Mouse (Mus musculus): ENCODE data around the gene Gucd1. TPM values are rescaled to one million over a fixed set of nuclear protein-coding genes. Genes with fewer than 3 reads are reported as not detected.

The Gucd1 gene
- polyA plus RNA-seq, 1 experiment from 2014 or later = 32.8 TPM

DNA sequence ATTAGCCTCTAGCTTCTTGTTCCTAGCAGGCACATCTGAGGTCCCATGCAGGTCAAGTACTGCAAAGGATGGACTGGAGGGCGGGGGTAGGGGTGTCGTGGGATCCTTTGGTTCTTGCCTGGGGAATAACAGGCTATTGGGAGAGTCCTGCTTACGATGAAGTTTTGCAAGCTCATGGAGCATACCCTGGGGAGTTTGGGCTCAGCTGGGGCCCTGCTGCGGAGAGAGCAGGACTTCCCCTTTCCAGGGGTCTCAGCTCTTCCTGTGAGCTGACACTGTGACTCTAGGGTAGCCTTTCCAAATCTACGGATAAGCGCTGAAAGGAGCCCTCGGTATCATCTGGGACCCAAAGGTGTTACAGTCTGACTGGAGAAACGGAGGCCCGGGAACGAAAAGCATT lies 193.4 kb downstream of the Gucd1 start:
- Histone ChIP-seq H3K4me2 (ENCODE audit: low read length) (no peak overlapping the region), H3K4me1 (ENCODE audit: control insufficient read depth in 2 of 2, insufficient read depth in 2 of 2, low read length in 2 of 2) (peaks cover 14 to 22% of the 10 kb centered on the region in 2 experiments), H3K4me3 (ENCODE audit: control insufficient read depth in 1 of 2, insufficient read depth in 1 of 2, low read depth in 1 of 2, low read length in 2 of 2) (no peak overlapping the region), H3K9ac (ENCODE audit: low read length) (no peak overlapping the region), H3K27ac (replicated peaks in 1 of 2; ENCODE audit: control insufficient read depth in 1 of 2, insufficient read depth in 1 of 2, low read depth in 2 of 2, low read length in 2 of 2) (no peak overlapping the region), H3K36me3 (ENCODE audit: control insufficient read depth, insufficient read depth, low read length) (no peaks in the 10 kb centered on the region), H3K27me3 (ENCODE audit: control insufficient read depth, insufficient read depth, low read length) (peaks cover under 1% of the 10 kb centered on the region; the same call in 1 of the 2 replicates), H3K9me3 (ENCODE audit: control insufficient read depth, low read length) (no peaks in the 10 kb centered on the region)
- no peak for ATAC-seq (ENCODE audit: insufficient number of reproducible peaks, insufficient read depth, low FRiP score, low read depth)
- 80% methylated on average over 10 of the region's 10 CpGs for WGBS

GRCm38 (mm10) chr10:75323986-75324385 lies 193.8 kb downstream of the Gucd1 start:
- 76% methylated on average over 8 of the region's 8 CpGs for WGBS
- Histone ChIP-seq H3K9me3 (ENCODE audit: control insufficient read depth, low read length) (no peaks in the 10 kb centered on the region), H3K36me3 (ENCODE audit: control insufficient read depth, insufficient read depth, low read length) (no peaks in the 10 kb centered on the region), H3K27me3 (ENCODE audit: control insufficient read depth, insufficient read depth, low read length) (peaks cover 4% of the 10 kb centered on the region; the same call in 1 of the 2 replicates), H3K27ac (replicated peaks in 1 of 2; ENCODE audit: control insufficient read depth in 1 of 2, insufficient read depth in 1 of 2, low read depth in 2 of 2, low read length in 2 of 2) (no peak overlapping the region), H3K4me1 (ENCODE audit: control insufficient read depth in 2 of 2, insufficient read depth in 2 of 2, low read length in 2 of 2) (peaks cover 14 to 22% of the 10 kb centered on the region in 2 experiments), H3K4me3 (ENCODE audit: control insufficient read depth in 1 of 2, insufficient read depth in 1 of 2, low read depth in 1 of 2, low read length in 2 of 2) (no peak overlapping the region), H3K9ac (ENCODE audit: low read length) (no peak overlapping the region), H3K4me2 (ENCODE audit: low read length) (no peak overlapping the region)
- no peak for ATAC-seq (ENCODE audit: insufficient number of reproducible peaks, insufficient read depth, low FRiP score, low read depth)

DNA sequence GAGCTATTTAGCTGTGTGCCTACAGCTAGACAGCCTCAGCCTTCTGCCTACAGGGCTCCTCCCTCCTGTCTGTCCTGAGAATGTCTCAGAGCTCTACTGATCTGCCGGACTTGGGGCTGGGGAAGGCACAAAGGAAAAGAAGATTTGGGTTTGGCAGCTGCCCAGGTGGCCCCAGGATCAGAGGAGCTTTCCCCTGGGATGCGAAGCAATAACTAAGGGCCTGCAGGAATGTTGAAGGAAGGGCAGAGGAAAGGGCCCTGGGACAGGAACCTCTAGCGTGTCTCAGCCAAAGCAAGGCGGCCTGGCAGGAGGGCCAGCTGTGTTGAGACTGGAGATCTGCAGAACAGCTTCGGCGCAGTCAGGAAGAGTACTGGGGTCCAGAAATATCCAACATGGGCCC lies 194.8 kb downstream of the Gucd1 start:
- no peak for ATAC-seq (ENCODE audit: insufficient number of reproducible peaks, insufficient read depth, low FRiP score, low read depth)
- Histone ChIP-seq H3K36me3 (ENCODE audit: control insufficient read depth, insufficient read depth, low read length) (no peaks in the 10 kb centered on the region), H3K9ac (ENCODE audit: low read length) (no peak overlapping the region), H3K9me3 (ENCODE audit: control insufficient read depth, low read length) (no peaks in the 10 kb centered on the region), H3K4me1 (ENCODE audit: control insufficient read depth in 2 of 2, insufficient read depth in 2 of 2, low read length in 2 of 2) (peaks cover 14 to 22% of the 10 kb centered on the region in 2 experiments), H3K4me2 (ENCODE audit: low read length) (no peak overlapping the region), H3K27ac (replicated peaks in 1 of 2; ENCODE audit: control insufficient read depth in 1 of 2, insufficient read depth in 1 of 2, low read depth in 2 of 2, low read length in 2 of 2) (no peak overlapping the region), H3K4me3 (ENCODE audit: control insufficient read depth in 1 of 2, insufficient read depth in 1 of 2, low read depth in 1 of 2, low read length in 2 of 2) (no peak overlapping the region), H3K27me3 (ENCODE audit: control insufficient read depth, insufficient read depth, low read length) (peaks cover 11% of the 10 kb centered on the region; the same call in 1 of the 2 replicates)
- 68% methylated on average over 6 of the region's 6 CpGs for WGBS

- Histone ChIP-seq H3K27me3 (ENCODE audit: control insufficient read depth, insufficient read depth, low read length) (peaks cover 11% of the 10 kb centered on the region; the same call in 1 of the 2 replicates), H3K27ac (replicated peaks in 1 of 2; ENCODE audit: control insufficient read depth in 1 of 2, insufficient read depth in 1 of 2, low read depth in 2 of 2, low read length in 2 of 2) (no peak overlapping the region), H3K4me2 (ENCODE audit: low read length) (peak overlapping the region; percentile 90; the same call in 1 of the 2 replicates), H3K9me3 (ENCODE audit: control insufficient read depth, low read length) (no peaks in the 10 kb centered on the region), H3K4me1 (ENCODE audit: control insufficient read depth in 2 of 2, insufficient read depth in 2 of 2, low read length in 2 of 2) (peaks cover 2 to 17% of the 10 kb centered on the region in 2 experiments; a peak in 3 of 4 replicates), H3K4me3 (ENCODE audit: control insufficient read depth in 1 of 2, insufficient read depth in 1 of 2, low read depth in 1 of 2, low read length in 2 of 2) (no peak overlapping the region), H3K9ac (ENCODE audit: low read length) (no peak overlapping the region), H3K36me3 (ENCODE audit: control insufficient read depth, insufficient read depth, low read length) (no peaks in the 10 kb centered on the region)
- ATAC-seq (ENCODE audit: insufficient number of reproducible peaks, insufficient read depth, low FRiP score, low read depth) = no peak
- 62% methylated on average over 4 of the region's 4 CpGs for WGBS
Observed at GRCm38 (mm10) chr10:75320321-75320720, 197.5 kb downstream of the Gucd1 start.

DNA sequence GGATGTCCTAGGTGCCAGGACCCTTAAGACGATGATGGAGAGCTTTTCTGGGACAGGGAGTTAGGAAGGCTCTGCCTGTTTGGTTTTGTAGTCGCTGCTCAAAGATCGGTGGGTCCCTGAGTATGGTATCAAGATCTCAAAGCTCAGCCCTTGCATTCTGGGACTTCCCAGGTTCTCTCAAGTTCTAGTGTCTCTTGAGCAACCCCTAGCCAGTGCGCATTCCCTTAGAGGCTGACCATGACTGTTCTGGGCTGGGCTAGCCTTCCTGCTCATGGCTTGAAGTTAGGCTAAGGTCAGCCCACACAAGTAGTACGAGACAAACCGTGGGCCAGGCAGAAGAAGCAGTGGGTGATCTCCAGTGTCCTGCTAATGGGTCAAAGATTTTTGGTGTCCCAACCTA lies 199.6 kb downstream of the Gucd1 start:
- Histone ChIP-seq H3K4me3 (ENCODE audit: control insufficient read depth in 1 of 2, insufficient read depth in 1 of 2, low read depth in 1 of 2, low read length in 2 of 2) (peak overlapping the region; percentile 60 to 66), H3K27me3 (ENCODE audit: control insufficient read depth, insufficient read depth, low read length) (peaks cover 11% of the 10 kb centered on the region; the same call in 1 of the 2 replicates), H3K4me1 (ENCODE audit: control insufficient read depth in 2 of 2, insufficient read depth in 2 of 2, low read length in 2 of 2) (peaks cover 16 to 28% of the 10 kb centered on the region in 2 experiments), H3K36me3 (ENCODE audit: control insufficient read depth, insufficient read depth, low read length) (no peaks in the 10 kb centered on the region), H3K9ac (ENCODE audit: low read length) (no peak overlapping the region; the same call in 1 of the 2 replicates), H3K9me3 (ENCODE audit: control insufficient read depth, low read length) (no peaks in the 10 kb centered on the region), H3K4me2 (ENCODE audit: low read length) (peak overlapping the region; percentile 90), H3K27ac (replicated peaks in 1 of 2; ENCODE audit: control insufficient read depth in 1 of 2, insufficient read depth in 1 of 2, low read depth in 2 of 2, low read length in 2 of 2) (no peak overlapping the region)
- WGBS = 69% methylated on average over 6 of the region's 6 CpGs
- no peak for ATAC-seq (ENCODE audit: insufficient number of reproducible peaks, insufficient read depth, low FRiP score, low read depth)

- Histone ChIP-seq H3K36me3 (ENCODE audit: control insufficient read depth, insufficient read depth, low read length) (peaks cover 5% of the 10 kb centered on the region), H3K9me3 (ENCODE audit: control insufficient read depth, low read length) (no peaks in the 10 kb centered on the region), H3K27me3 (ENCODE audit: control insufficient read depth, insufficient read depth, low read length) (peaks cover 11% of the 10 kb centered on the region; the same call in 1 of the 2 replicates), H3K4me1 (ENCODE audit: control insufficient read depth in 2 of 2, insufficient read depth in 2 of 2, low read length in 2 of 2) (peaks cover 15 to 29% of the 10 kb centered on the region in 2 experiments), H3K4me3 (ENCODE audit: control insufficient read depth in 1 of 2, insufficient read depth in 1 of 2, low read depth in 1 of 2, low read length in 2 of 2) (peak overlapping the region; percentile 60 to 66), H3K27ac (replicated peaks in 1 of 2; ENCODE audit: control insufficient read depth in 1 of 2, insufficient read depth in 1 of 2, low read depth in 2 of 2, low read length in 2 of 2) (peak overlapping the region; percentile 18 to 39; a peak in 2 of 4 replicates), H3K9ac (ENCODE audit: low read length) (peak overlapping the region; percentile 79), H3K4me2 (ENCODE audit: low read length) (peak overlapping the region; percentile 90)
- 1% methylated on average over 76 of the region's 81 CpGs for WGBS
- peak; percentile 52; the same call in 1 of the 2 replicates for ATAC-seq (ENCODE audit: insufficient number of reproducible peaks, insufficient read depth, low FRiP score, low read depth)
Observed at GRCm38 (mm10) chr10:75316908-75317761, 200.6 kb downstream of the Gucd1 start.

GRCm38 (mm10) chr10:75316872-75316907 lies 201.1 kb downstream of the Gucd1 start, which contains the start of gene Adora2a:
Gene Adora2a, plus strand, starts transcription at chr10:75316877.
- Histone ChIP-seq H3K4me2 (ENCODE audit: low read length) (peak within 1 kb of the TSS; percentile 90), H3K9me3 (ENCODE audit: control insufficient read depth, low read length) (no peaks in the 10 kb centered on the region), H3K9ac (ENCODE audit: low read length) (peak within 1 kb of the TSS; percentile 79), H3K27ac (replicated peaks in 1 of 2; ENCODE audit: control insufficient read depth in 1 of 2, insufficient read depth in 1 of 2, low read depth in 2 of 2, low read length in 2 of 2) (peak within 1 kb of the TSS; percentile 18 to 39; a peak in 2 of 4 replicates), H3K4me1 (ENCODE audit: control insufficient read depth in 2 of 2, insufficient read depth in 2 of 2, low read length in 2 of 2) (peaks cover 15 to 29% of the 10 kb centered on the region in 2 experiments), H3K4me3 (ENCODE audit: control insufficient read depth in 1 of 2, insufficient read depth in 1 of 2, low read depth in 1 of 2, low read length in 2 of 2) (peak within 1 kb of the TSS; percentile 60 to 66), H3K27me3 (ENCODE audit: control insufficient read depth, insufficient read depth, low read length) (peaks cover 11% of the 10 kb centered on the region; the same call in 1 of the 2 replicates), H3K36me3 (ENCODE audit: control insufficient read depth, insufficient read depth, low read length) (peaks cover 9% of the 10 kb centered on the region)
- WGBS = 0% methylated on average over 4 of the region's 4 CpGs
- ATAC-seq (ENCODE audit: insufficient number of reproducible peaks, insufficient read depth, low FRiP score, low read depth) = no peak

Measured in heart, embryonic 14.5 days (tissue).